Mouse (Mus musculus): ENCODE measurements around the gene Phf2. TPM values are rescaled to one million over a fixed set of nuclear protein-coding genes. Genes with fewer than 3 reads are reported as not detected.

Gene Phf2
- polyA plus RNA-seq, 1 experiment from 2014 or later: 11.6 TPM

DNA sequence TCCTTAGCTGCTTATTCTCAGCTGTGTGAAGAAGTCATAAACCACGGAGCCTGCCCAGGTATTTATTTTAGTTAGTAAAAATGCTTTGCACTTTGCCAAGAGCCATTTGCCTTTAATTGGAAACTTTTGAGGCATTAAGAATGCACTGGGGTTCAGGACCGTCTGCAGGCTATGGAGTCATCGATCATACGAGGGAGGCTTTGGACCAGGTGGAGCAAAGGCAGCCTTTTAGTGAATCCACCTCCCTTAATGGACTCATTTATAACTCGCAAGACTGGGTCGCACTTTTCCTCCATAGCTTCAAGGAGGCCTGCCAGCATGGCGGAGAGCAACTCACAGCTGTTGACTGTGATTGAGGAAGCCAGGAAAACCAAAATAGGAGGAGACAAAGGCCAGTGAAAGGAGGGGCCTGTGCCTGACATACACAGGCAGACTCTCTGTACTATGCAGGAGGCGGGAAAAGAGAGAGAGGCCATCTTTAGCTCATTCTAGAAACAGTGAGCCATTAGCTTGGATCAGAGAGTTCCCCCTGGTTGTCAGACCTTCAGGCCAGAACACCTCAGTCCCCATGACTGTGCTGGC lies 110.0 kb downstream of the Phf2 start:
- H3K4me1 ChIP-seq (ENCODE audit: control insufficient read depth, insufficient read depth, low read length): 0 out of 2 replicates have a peak, but pooled peaks cover 5% of the 10 kb centered on the region
- WGBS: 55% methylated on average over 8 of the region's 8 CpGs
- H3K27ac ChIP-seq (replicated peaks; ENCODE audit: low read depth, low read length): no peak overlapping the region
- no peak for DNase-seq (ENCODE audit: low spot score)
- no peak overlapping the region for H3K4me3 ChIP-seq (ENCODE audit: low read depth, low read length)
- no peak overlapping the region for H3K4me2 ChIP-seq (ENCODE audit: low read depth, low read length)
- H3K9ac ChIP-seq (ENCODE audit: low read depth, low read length): no peak overlapping the region
- no peaks in the 10 kb centered on the region for H3K9me3 ChIP-seq (ENCODE audit: control insufficient read depth, low read length)
- H3K36me3 ChIP-seq (ENCODE audit: control insufficient read depth, insufficient read depth, low read length): no peaks in the 10 kb centered on the region
- H3K27me3 ChIP-seq (replicated peaks; ENCODE audit: control insufficient read depth, insufficient read depth, low read length): no peaks in the 10 kb centered on the region
- ATAC-seq (ENCODE audit: low read depth): no peak

- Histone ChIP-seq H3K27ac (replicated peaks; ENCODE audit: low read depth, low read length) (no peak overlapping the region), H3K27me3 (replicated peaks; ENCODE audit: control insufficient read depth, insufficient read depth, low read length) (no peaks in the 10 kb centered on the region), H3K36me3 (ENCODE audit: control insufficient read depth, insufficient read depth, low read length) (no peaks in the 10 kb centered on the region), H3K4me1 (ENCODE audit: control insufficient read depth, insufficient read depth, low read length) (0 out of 2 replicates have a peak, but pooled peaks cover 5% of the 10 kb centered on the region), H3K4me3 (ENCODE audit: low read depth, low read length) (no peak overlapping the region), H3K9me3 (ENCODE audit: control insufficient read depth, low read length) (no peaks in the 10 kb centered on the region), H3K9ac (ENCODE audit: low read depth, low read length) (no peak overlapping the region), H3K4me2 (ENCODE audit: low read depth, low read length) (no peak overlapping the region)
- ATAC-seq (ENCODE audit: low read depth) (no peak; the same call in 1 of the 2 replicates), DNase-seq (ENCODE audit: low spot score) (no peak)
- 53% methylated on average over 15 of the region's 15 CpGs for WGBS
Observed at GRCm38 (mm10) chr13:48756769-48757168, 114.2 kb downstream of the Phf2 start.

Other genes starting within 250 kb of the Phf2 start
- gene Ptpdc1, start 245.5 kb downstream of the Phf2 start, polyA plus RNA-seq (2014; fragmentation: Nextera tagmentation; extraction: Ambion mirVana): 15.6 and 19.4 TPM in 2 replicates
- gene Barx1, start 208.1 kb downstream of the Phf2 start, polyA plus RNA-seq (2014; fragmentation: Nextera tagmentation; extraction: Ambion mirVana): 30.9 and 34.4 TPM in 2 replicates
- 38.3 and 39.7 TPM in 2 replicates for gene Fam120a, start 96.9 kb upstream of the Phf2 start, polyA plus RNA-seq (2014; fragmentation: Nextera tagmentation; extraction: Ambion mirVana)

Data from embryonic facial prominence, embryonic 14.5 days (tissue).